Mouse (Mus musculus): ENCODE measurements around the gene Rasgef1a.

Rasgef1a gene

DNA sequence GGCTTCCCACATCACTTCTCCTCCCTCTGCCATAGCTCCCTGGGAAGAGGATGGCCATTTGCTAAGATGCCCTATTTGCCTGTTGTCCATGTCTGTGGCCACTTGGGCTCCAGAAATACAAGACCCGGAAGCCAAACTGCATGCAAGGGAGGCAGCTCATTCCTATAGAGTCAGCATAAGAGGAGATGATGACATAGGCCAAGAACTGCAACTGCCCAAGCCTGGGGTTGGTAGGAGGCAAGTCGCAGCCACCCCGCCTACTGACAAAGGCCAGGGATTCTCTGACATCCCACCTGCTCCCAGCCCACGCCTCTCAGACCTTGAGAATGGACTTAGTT, 59.7 kb downstream of the Rasgef1a start:
- no peak for DNase-seq (ENCODE audit: low read depth, low spot score)

DNA sequence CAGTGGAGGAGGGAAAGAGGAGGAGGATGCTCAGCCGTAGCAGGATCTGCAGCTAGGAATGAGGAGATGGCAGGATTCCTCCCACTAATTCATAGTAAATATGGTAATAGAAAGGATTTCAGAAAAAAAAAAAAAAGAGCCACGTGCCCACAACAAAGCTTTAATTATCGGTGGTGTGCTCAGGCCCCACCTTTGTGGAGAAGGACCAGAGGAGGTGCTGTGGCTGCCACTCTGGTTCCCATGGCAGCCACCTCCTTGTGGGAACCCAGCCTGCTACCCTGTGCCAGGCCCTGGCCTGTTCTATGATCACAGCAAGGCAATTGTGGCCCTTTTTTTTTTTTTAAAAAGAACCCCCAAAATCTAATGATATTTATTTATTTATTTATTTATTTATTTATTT, 60.2 kb downstream of the Rasgef1a start:
- DNase-seq (ENCODE audit: low read depth, low spot score), result no peak

DNA sequence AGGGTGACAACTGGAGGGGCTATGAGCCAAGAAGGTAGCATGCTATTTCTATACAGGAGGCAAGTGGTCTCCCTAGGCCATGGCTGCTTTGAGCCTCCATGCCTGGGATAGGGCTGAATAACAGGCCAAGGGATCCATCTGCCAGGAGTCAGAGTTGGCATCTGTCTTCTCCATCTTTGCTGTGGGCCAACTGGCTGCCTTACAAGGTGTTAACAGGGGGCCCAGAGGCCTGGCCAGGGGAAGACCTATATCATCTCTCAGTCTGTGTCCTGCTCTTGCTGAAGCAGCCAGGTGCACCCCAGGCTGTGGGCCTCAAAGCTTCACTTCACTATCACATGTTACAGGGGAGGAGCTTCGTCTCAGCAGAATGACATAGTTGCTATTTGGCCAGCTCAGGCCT, 60.9 kb downstream of the Rasgef1a start:
- DNase-seq (ENCODE audit: low read depth, low spot score), result no peak

DNA sequence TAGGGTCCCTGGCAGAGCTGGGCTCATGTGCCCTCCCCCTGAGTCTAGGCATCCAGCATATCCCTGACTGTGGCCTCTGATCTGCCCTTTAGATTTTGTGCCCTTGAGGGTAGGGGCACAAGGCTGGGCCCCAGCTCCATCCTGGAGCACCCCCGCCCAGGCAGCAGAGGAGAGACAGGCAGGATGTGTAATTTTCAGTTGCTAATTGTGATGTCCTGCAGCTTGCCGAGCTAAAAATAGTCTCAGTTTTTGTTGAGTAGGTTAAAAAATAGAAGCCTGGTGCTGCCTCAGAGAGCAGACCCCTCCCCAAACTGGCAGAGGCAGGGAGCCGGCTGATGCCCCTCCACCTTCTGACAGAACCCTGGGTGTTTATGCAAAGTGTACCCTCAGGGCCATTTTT, 62.9 kb downstream of the Rasgef1a start:
- no peak for DNase-seq (ENCODE audit: low read depth, low spot score)

DNA sequence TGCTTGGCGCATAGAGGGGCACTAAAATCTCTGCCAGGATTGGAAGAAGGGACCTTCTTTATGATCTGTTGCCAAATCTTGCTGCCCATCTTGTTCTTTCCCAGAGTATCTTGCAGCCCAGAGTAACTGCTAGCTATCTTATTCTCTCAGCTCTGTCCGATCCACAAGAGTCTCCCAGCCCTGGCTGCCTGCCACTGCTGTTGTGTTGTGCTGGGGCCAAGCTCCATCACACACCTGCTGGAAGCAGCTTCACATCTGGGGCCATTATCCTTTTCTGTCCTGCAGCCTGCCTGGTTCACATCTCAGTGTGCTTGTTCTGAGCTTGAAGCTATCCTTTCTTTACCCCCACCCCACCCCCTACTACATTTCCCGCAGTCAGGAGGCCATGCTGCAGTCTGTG, 65.0 kb downstream of the Rasgef1a start:
- DNase-seq (ENCODE audit: low read depth, low spot score), result no peak

DNA sequence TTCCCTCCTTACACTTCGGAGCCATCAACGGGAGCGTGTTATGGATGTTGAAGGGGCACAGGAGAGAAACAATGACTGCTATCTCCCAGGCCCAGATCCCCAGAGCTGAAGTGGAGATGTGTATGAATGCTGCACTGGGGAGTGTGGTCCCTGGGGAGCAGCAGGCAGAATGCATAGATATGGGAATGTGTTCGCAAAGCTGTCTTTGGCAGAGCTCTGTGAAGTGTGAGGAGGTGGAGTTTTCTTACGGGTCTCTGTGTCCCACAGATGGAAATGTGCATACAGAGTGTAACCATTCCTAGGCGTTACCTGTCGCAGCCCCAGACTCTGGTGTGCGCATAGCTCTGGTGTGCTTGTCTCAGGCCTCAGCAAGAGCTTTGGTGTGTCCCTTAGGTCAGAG, 65.5 kb downstream of the Rasgef1a start:
- DNase-seq (ENCODE audit: low read depth, low spot score), result no peak

DNA sequence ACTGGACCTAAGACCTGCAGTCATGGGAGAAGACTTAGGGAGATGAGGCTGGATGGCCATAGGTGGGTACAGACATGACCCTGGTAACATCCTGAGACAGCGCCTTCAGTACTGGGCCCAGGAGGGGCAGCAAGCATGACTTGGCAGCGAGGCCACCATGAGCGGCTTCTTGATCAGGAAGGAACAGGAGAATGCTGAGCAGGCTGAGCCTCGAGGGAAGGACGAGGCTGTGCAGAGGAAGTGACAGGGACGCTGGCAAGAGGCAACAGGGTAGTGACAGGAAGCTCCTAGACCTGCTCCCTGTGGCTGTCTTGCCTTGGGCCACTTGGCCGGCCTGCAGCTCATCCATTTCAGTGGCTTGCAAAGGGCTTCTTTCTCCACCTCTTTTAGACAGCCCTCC, 66.2 kb downstream of the Rasgef1a start:
- DNase-seq (ENCODE audit: low read depth, low spot score), result no peak

DNA sequence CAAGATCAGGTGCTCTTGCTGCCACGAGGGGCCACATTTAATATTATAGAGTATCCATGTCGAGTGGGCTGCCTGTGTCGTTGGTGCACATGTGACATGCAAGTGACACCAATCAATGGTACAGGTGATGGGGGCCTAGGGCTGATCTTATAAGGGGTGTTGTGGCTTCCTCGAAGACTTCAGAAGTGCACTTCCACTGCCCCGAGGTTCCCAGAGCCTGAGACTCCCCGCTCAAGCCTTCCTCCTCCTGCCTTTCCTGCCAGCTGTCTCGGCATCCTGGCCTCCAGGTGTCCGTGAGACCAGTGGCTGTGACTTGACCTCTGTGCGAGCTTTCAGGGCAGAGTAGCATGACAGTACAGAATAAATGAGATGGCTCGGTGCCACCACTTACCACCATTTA, 67.5 kb downstream of the Rasgef1a start:
- no peak for DNase-seq (ENCODE audit: low read depth, low spot score)

DNA sequence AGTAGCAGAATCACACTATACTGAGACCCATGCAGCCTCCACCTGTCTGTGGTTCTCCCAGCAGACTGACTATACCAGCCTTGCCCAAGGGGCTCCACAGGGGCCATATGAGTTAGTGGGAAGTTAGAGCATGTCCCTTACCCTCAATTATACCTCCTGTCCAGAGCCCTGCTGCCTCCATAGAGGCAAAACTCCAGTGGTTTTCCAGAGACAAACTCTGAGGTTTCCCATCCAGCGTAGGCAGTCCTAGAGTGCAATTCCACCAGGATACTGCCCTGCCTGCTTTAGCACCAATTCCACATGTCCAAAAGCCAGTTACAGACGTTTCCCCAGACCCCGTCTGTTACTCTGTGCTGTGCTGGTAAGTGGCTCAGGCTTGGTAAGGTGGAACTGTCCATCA, 68.1 kb downstream of the Rasgef1a start:
- DNase-seq (ENCODE audit: low read depth, low spot score), result no peak

DNA sequence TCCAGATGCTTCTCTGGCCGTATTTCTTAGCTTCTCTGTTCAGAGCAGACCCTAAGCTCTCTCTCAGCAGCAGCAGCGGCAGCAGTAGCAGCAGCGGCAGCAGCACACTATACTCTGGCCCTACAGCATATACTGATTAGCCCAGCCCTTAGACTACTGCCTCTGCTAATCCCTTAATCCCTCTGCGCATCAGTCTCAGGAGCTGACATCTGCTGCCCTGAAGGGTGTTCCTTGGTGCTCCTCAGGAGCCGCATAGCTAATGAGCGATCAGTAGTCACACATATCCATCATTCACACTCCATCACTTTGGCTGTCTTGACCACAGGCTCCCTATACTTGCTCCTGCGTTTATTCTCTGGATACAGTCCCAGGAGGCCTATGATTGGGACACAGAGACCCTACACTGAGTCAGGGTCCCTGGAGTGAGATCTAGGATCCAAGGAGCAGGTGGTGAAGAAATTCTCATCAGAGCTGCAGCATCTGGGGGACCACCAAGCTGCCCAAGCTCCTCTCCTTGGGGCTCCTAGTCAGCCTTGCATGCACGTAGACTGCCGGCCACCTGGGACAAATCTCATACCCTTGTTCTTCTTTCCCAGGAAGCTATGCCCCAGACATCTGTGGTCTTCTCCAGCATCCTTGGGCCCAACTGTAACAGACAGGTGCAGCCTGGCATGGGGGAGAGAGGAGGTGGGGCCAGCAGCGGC, 68.7 kb downstream of the Rasgef1a start:
- no peak for DNase-seq (ENCODE audit: low read depth, low spot score)

DNA sequence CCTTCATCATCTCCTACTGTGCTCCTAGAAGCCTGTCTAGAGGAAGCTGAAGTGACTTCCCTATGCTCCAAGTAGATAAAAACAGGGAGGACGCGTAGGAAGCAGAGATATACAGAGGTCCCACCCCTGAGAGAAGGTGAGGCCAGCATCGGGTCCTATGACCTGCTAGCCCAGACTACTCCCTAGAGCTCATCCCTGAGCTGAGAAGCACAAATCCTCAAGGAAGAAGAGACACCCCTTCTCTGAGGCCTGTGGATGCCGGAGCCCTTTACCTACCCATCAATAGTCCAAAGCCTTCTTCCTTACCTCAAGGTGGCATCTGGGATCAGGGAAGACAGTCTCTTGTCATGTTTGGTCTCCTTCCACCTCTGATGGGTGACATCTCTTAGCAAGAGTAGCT, 69.5 kb downstream of the Rasgef1a start:
- no peak for DNase-seq (ENCODE audit: low read depth, low spot score)

DNA sequence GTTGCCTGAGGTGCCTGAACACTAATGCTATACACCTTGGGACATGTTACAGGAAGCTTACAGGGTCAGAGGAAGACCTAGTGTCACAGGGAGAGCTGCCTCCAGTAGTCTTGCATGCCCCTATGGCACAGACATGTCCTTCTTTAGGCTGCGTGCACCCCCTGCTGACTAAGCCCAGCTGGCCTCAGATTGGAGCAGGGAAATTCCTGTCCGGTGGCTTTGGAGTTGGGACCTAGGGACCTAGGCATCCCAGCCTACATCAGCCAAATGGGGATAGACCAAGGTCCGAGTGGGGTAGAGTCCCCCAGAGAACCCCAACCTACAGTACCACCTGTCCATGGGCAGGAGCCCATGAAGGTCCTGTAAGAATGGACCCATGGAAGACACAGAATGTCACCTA, 71.1 kb downstream of the Rasgef1a start:
- DNase-seq (ENCODE audit: low read depth, low spot score), result no peak

DNA sequence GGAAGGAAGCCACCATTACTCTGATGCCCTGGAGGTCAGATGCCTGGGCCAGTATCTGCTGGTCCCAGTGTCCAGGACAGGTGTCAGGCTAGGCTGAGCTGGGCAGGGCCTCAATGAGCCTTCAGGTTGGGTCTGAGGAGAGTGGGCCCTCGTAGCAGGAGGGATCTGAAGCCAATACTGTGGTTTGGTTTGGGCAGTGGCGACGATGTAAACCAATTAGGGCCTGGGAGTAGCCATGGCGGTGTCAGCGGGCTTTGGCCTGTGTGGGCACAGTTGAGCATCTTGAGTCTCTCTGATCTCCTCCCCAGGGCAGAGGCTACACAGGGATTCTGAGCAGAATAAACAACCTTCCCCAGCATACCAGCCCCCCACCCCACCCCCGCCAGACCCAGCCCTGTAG, 72.4 kb downstream of the Rasgef1a start:
- DNase-seq (ENCODE audit: low read depth, low spot score), result no peak

DNA sequence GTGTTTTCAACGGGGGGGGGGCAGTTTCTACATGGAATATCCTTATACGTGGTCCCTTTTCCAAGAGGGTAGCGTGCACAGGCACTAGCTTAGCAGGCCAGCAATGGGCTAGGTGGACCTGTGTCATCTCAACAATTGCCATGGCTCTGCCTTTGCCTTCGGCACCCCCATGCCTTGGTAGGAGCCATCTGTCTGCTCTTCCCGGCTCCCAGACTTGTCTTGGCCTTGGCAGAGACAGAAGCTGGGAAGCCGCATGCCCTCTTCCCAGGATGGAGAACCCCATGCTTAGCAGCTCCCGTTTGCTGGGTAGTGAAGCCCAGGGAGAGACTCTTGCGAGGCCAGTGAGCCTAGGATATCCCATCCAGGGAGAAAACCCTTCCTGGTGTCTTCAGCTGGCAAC, 73.4 kb downstream of the Rasgef1a start:
- no peak for DNase-seq (ENCODE audit: low read depth, low spot score)

DNA sequence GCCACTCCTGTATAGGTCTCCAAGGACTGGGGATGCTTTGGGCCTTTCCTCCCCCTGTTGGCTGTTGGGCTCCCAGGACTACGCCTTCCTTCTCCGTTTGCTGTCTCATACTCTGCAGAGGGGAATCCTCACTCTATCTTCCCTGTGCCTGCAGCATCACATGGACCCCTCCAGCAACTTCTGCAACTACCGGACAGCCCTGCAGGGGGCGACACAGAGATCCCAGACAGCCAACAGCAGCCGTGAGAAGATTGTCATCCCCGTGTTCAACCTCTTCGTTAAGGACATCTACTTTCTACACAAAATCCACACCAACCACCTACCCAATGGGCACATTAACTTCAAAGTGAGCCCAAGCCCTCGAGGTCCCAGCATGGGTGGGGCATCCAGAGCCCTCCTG, 76.7 kb downstream of the Rasgef1a start:
- no peak for DNase-seq (ENCODE audit: low read depth, low spot score)

DNA sequence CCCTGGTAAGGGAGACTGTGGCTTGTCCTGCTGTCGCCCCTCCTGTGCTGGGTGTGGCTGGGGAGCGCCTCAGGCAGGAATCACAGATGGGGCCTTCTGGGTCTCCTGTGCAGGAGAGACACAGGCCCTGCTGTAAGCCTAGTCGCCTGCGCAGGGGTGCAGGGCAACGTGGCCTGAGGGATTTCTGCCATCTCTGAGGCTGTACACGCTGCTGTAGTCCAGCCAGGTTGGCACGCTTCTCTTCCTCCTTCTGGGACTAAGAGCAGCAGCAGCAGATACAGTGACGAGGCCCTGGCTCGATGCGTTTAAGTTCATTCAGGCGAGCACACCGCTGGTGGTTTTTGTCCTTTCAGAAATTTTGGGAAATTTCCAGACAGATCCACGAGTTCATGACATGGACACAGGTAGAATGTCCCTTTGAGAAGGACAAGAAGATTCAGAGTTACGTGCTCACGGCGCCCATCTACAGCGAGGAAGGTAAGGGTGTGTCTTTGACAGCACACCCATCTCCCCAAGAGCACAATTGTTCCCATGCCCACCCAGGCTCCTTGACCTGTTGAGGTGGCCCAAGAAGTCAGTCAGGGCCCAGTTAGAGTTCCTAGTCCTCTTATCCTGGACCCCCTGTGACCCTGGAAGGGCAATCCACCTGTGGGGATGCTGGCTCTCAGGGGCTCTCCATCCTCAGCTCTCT, 77.7 kb downstream of the Rasgef1a start:
- no peak for DNase-seq (ENCODE audit: low read depth, low spot score)

DNA sequence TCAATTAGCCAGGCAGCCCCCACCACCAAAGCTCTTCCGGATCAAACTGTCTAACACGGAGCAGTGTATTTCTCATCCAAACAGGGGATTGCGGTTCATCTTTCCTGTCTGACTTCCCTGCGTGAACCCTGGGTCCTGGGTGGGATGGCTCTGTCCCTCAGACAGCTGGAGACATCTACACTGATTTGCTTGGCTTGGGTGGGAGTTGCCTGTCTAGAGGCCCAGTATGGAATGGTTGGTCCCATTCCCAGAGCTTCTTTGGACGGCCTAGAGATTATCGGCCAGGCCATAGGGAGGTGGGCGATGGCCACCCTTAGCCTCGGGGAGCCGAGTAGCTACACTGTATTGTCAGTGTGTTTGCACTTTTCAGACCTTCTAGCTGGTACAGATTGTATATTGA, 79.6 kb downstream of the Rasgef1a start:
- no peak for DNase-seq (ENCODE audit: low read depth, low spot score)

DNA sequence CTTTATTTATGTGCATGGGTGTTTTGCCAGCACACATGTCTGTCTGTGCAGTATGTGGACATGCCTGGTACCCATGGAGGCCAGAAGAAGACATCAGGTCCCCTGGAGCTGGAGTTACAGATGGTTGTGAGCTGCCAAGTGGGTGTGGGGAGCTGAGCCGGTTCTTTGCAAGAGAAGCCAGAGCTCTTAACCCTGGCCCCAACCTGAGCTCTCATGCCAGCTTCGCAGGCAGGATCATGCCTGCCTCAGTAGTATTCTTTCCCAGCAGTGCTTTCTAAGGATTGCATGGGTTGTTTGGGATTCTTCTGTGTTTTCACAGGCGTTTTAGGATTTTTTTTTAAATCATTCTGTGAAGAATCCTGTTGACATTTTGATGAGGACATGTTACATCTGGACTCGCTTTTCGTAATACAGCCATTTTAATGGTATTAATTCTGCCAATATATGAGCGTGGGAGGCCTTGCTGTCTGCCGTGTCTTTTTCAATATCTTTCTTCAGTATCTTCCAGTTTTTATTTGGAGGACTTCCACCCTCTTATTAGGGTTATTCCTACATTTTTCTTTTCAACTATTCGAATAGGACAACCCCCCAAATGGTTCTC, 86.6 kb downstream of the Rasgef1a start:
- DNase-seq (ENCODE audit: low read depth, low spot score), result no peak

DNA sequence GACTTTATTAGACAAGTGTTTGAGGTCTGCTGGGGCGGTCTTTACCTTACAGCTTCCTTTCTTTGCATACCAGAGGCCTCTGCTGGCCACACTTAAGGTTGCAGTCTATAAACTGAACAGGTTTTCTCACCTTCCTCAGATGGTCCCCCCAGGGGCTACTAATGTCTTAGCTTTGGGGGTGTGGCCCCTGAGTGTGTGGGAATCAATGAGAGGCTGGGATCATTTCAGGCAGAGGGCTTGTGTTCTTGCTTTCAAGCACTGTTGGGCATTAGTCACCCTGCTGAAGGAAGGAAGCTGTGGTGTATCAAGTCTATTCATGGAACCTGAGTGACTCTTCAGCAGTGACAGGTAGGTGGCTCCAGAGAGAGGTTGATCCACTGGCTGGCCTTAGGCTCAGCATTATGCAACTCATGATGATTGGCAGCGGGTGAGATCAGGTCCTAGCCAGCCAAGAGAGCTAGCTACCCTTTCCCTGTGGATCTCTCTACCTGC, 88.1 kb downstream of the Rasgef1a start:
- DNase-seq (ENCODE audit: low read depth, low spot score), result no peak

DNA sequence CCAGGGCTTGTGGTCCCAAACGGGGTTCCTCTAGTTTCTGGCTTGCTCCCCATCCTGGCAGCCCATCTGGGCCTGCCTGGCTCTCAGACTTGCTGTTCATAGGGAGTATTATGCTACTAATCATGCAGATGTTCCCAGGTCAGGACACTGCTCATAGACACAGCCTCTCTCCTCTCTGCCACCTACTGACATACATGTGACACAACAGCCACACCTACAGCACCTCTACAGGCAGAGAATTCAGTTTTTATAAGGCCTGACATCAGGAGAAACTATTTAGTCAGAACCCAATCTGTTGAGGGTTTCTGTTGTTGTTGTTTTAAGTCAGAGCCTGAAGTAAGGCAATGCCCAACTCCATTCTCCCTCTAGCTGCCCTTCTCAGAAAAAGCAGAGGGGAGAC, 100.6 kb downstream of the Rasgef1a start:
- DNase-seq (ENCODE audit: low read depth, low spot score), result no peak

DNA sequence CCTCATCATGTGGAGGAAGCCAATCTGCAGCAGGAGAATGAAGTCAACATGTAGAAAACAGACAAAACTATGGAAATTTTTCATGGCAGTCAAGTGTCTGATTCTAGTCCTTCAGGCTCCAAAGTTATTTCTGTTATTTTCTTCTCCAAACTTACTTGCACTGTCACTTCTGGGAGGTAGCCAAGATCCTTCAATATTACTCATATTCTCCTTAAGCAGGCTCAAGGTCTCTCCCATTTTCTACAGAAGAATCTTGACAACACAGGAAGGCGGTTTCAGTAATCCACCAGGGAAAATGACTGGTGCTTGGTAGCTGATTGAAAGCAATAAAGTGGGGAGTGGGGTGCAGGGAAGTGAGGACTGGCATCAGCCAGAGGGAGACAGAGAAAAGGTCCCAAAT, 111.5 kb downstream of the Rasgef1a start:
- DNase-seq (ENCODE audit: low read depth, low spot score), result no peak

DNA sequence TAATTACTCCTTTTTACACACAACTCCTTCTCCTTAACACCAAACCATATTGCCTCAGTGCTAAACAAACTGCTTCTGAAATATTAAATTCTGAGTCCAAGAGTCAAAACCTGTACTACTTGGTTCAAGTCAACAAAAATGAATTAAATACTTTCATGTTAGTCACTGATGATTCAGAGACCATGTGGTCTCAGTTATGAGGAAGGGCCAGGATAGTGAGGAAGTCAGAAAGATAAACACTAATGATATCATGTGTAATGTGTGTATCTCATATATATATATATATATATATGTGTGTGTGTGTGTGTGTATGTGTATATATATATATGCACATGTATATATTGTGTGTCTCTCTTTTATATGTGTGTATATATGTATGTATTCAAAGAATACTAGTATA, 115.3 kb downstream of the Rasgef1a start:
- DNase-seq (ENCODE audit: low read depth, low spot score), result no peak

DNA sequence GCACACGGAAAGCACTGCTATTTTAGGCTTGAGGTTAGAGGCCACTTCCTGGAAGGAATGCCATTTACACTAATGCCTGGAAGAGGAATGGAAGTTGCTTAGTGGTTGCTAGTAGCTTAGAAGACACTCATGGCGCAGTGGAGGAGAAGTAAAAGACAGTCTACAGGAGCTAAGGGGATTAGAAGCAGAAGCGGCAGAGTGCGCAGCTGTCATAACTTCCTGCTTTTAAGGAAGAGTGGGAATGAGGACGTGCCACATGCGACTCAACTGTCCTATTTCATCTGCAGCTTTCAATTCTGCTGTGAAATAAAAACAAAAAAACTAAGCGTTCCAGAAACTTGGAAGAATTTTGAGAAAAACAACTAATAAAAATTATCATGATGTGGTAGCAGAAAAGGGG, 116.0 kb downstream of the Rasgef1a start:
- no peak for DNase-seq (ENCODE audit: low read depth, low spot score)
